Mouse (Mus musculus): ENCODE data around the gene Apex2. TPM values are rescaled to one million over a fixed set of nuclear protein-coding genes. Genes with fewer than 3 reads are reported as not detected.
A peak's percentile ranks its signal among the peaks of the same experiment; 100 is the strongest.
"Not testable (repeated sequence)": the region's sequence is repeated elsewhere in the genome, so short reads cannot be mapped to it uniquely, and the experiment has no call there.

Apex2 gene
- polyA plus RNA-seq, 1 experiment, result 7.7 TPM

DNA sequence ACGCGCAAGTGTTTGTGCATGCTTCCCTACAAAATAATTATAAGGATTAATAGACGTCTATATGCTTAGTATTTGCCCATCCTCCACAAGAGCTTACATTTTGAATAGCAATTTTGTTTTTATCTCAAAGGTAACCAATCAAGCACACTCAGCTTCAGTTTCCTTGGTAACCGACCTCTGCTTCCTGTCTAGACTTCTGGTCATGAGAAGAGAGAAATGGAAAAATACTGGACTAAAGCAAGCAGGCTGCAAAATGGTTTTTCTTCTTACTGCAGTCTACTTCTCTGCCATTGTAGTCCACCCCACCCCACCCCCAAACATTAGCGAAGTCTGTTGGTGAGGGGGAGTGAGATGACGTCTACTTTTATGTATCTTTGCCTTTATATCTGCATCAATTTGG, 78.4 kb downstream of the Apex2 start:
- Histone ChIP-seq H3K4me1 (ENCODE audit: control insufficient read depth, insufficient read depth, low read length) (no peaks in the 10 kb centered on the region), H3K4me3 (replicated peaks; ENCODE audit: extremely low read depth, low read depth, low read length) (no peak overlapping the region)
- WGBS, result 67% methylated on average over 6 of the region's 6 CpGs
- DNase-seq, result no peak
- no peak for TF ChIP-seq CTCF (IDR thresholded peaks at IDR 0.05; ENCODE audit: insufficient read depth, low read length)
- no peak for TF ChIP-seq POLR2A (IDR thresholded peaks at IDR 0.05; ENCODE audit: borderline replicate concordance, extremely low read depth, low read depth, low read length)

- TF ChIP-seq POLR2A (IDR thresholded peaks at IDR 0.05; ENCODE audit: borderline replicate concordance, extremely low read depth, low read depth, low read length) (no peak), CTCF (IDR thresholded peaks at IDR 0.05; ENCODE audit: insufficient read depth, low read length) (peak; percentile 32; the same call in 1 of the 2 replicates)
These were observed 79.0 kb downstream of the Apex2 start for GRCm38 (mm10) chrX:150510631-150511030.

GRCm38 (mm10) chrX:150508696-150509095, 81.0 kb downstream of the Apex2 start:
- WGBS, result 75% methylated on average over 6 of the region's 6 CpGs
- Histone ChIP-seq H3K4me1 (ENCODE audit: control insufficient read depth, insufficient read depth, low read length) (no peaks in the 10 kb centered on the region), H3K4me3 (replicated peaks; ENCODE audit: extremely low read depth, low read depth, low read length) (no peak overlapping the region)
- no peak for TF ChIP-seq POLR2A (IDR thresholded peaks at IDR 0.05; ENCODE audit: borderline replicate concordance, extremely low read depth, low read depth, low read length)
- TF ChIP-seq CTCF (IDR thresholded peaks at IDR 0.05; ENCODE audit: insufficient read depth, low read length), result no peak
- no peak for DNase-seq

More at GRCm38 (mm10) chrX:150510631-150511030, 79.0 kb downstream of the Apex2 start:
- 32% methylated on average over 4 of the region's 4 CpGs for WGBS
- Histone ChIP-seq H3K4me3 (replicated peaks; ENCODE audit: extremely low read depth, low read depth, low read length) (no peak overlapping the region), H3K4me1 (ENCODE audit: control insufficient read depth, insufficient read depth, low read length) (no peaks in the 10 kb centered on the region)
- no peak for DNase-seq

DNA sequence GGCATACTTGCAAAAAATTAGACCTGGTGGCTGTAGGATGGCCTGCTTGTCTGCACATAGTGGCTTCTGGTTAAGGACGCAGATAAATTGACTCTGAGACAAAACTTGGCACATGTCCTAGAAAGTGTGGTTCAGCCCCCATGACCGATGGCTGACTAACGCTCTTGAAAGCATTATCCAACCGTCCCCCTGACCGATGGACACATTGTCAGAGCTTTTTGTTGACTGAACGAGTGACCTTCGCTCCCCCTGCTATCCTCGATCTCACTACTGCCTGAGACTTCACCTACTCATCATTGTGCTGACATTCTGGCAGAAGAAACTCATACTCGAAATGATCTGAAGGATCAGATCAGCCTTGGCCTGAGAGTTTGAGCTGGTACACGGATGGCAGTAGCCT, 101.9 kb downstream of the Apex2 start:
- not testable (repeated sequence) for H3K4me1 ChIP-seq (ENCODE audit: control insufficient read depth, insufficient read depth, low read length); DNase-seq; H3K4me3 ChIP-seq (replicated peaks; ENCODE audit: extremely low read depth, low read depth, low read length)
- 47% methylated on average over 2 of the region's 10 CpGs for WGBS

- 49% methylated on average over 12 of the region's 22 CpGs for WGBS
- H3K4me1 ChIP-seq (ENCODE audit: control insufficient read depth, insufficient read depth, low read length); H3K4me3 ChIP-seq (replicated peaks; ENCODE audit: extremely low read depth, low read depth, low read length): not testable (repeated sequence)
- peak; percentile 7 for DNase-seq
These were observed 103.2 kb downstream of the Apex2 start for GRCm38 (mm10) chrX:150486314-150487030.

DNA sequence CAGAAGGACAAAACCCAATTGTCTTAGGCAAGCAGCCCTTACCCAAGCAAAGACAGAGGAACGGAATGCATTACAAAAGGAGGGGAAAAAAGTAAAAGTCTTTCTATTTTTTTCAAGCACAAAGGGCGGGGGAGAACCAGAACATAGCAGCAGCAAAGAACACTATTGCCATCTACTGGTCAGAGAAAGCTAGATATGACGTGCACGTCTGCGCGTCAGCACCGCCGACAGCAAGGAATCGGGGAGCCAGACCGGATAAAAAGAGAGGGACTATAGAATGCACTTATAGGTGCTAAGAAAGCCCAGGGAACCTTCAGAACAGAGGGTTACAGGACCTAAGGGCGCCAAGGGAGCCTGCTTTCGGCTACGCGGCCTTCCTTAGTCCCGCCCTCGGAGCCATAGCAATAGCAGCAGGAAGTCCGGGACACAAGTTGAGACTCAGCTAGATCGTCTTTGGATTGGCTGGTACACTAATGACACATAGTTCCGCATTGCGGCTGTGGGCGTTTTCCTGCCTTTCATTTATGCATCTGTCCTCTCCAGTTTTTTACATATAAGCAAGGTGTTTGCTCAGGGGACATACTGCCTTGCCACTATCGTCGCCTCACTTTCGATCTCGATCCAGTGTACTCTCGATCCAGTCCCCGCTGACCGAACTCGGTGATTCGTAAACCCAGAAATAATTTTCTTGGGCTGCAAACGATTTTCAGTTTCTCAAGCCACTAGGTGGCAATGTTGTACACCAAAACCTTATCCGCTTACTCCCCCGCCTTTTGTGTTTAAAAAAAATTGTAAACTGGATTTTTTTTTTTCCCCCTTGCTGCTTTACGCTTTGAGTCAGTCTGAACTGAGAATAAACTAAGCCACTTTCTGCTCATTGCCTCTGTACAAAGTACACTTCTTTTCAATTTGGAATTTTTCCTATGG, 111.6 kb downstream of the Apex2 start:
- H3K4me1 ChIP-seq (ENCODE audit: control insufficient read depth, insufficient read depth, low read length), result no peaks in the 10 kb centered on the region
- WGBS, result under 1% methylated on average over 34 of the region's 34 CpGs
- peak overlapping the region; percentile 99 for H3K4me3 ChIP-seq (replicated peaks; ENCODE audit: extremely low read depth, low read depth, low read length)
- DNase-seq, result peak; percentile 82
- TF ChIP-seq POLR2A (IDR thresholded peaks at IDR 0.05; ENCODE audit: borderline replicate concordance, extremely low read depth, low read depth, low read length), result no peak
- peak; percentile 59 for TF ChIP-seq CTCF (IDR thresholded peaks at IDR 0.05; ENCODE audit: insufficient read depth, low read length)

- no peak overlapping the region for H3K4me3 ChIP-seq (replicated peaks; ENCODE audit: extremely low read depth, low read depth, low read length)
- TF ChIP-seq POLR2A (IDR thresholded peaks at IDR 0.05; ENCODE audit: borderline replicate concordance, extremely low read depth, low read depth, low read length) (no peak), CTCF (IDR thresholded peaks at IDR 0.05; ENCODE audit: insufficient read depth, low read length) (no peak)
- no peak for DNase-seq
- no peaks in the 10 kb centered on the region for H3K4me1 ChIP-seq (ENCODE audit: control insufficient read depth, insufficient read depth, low read length)
- WGBS, result 64% methylated on average over 1 of the region's 1 CpGs
These were observed 118.3 kb downstream of the Apex2 start for GRCm38 (mm10) chrX:150471416-150471815.

Other genes starting within 250 kb of the Apex2 start
- 1.8 and 4.5 TPM in 2 replicates for gene Tmem29, start 130.7 kb downstream of the Apex2 start, polyA plus RNA-seq (2012; rRNA removed)
- 52.8 and 113 TPM in 2 replicates for gene Alas2, start 42.5 kb downstream of the Apex2 start, polyA plus RNA-seq (2012; rRNA removed)
- gene Pfkfb1, start 1.6 kb downstream of the Apex2 start, polyA plus RNA-seq (2012; rRNA removed), result 3.0 and 3.7 TPM in 2 replicates
- gene Tro, start 67.7 kb upstream of the Apex2 start, polyA plus RNA-seq (2012; rRNA removed), result 1.3 and 1.6 TPM in 2 replicates
- 31.8 and 41.1 TPM in 2 replicates for gene Maged2, start 224.5 kb upstream of the Apex2 start, polyA plus RNA-seq (2012; rRNA removed)

All from lung, adult 2 months (tissue).